Mouse (Mus musculus): ENCODE data around the gene Rassf1.

Rassf1 gene

GRCm38 (mm10) chr9:107551117-107551889 is at the start of gene Rassf1:
Gene Rassf1 (plus strand): TSS chr9:107551555.
- peak; percentile 82 to 88 for DNase-seq (ENCODE audit: inconsistent age in 2 of 2, low spot score in 1 of 2)

- DNase-seq (ENCODE audit: inconsistent age in 2 of 2, low spot score in 1 of 2), result no peak
Measured at GRCm38 (mm10) chr9:107502131-107502846, 49.1 kb upstream of the Rassf1 start.

- no peak for DNase-seq (ENCODE audit: inconsistent age in 2 of 2, low spot score in 1 of 2)
Measured at GRCm38 (mm10) chr9:107504662-107505537, 46.5 kb upstream of the Rassf1 start.

GRCm38 (mm10) chr9:107508266-107508665 is 43.1 kb upstream of the Rassf1 start:
- no peak for DNase-seq (ENCODE audit: inconsistent age in 2 of 2, low spot score in 1 of 2)

- DNase-seq (ENCODE audit: inconsistent age in 2 of 2, low spot score in 1 of 2), result no peak
Measured at GRCm38 (mm10) chr9:107510384-107511100, 40.8 kb upstream of the Rassf1 start.

- DNase-seq (ENCODE audit: inconsistent age in 2 of 2, low spot score in 1 of 2), result peak; percentile 31 to 43
Measured at GRCm38 (mm10) chr9:107511436-107511835, 39.9 kb upstream of the Rassf1 start.

GRCm38 (mm10) chr9:107512326-107512725 is 39.0 kb upstream of the Rassf1 start:
- no peak for DNase-seq (ENCODE audit: inconsistent age in 2 of 2, low spot score in 1 of 2)

GRCm38 (mm10) chr9:107514303-107514955 is 36.9 kb upstream of the Rassf1 start:
- peak; percentile 79 to 94 for DNase-seq (ENCODE audit: inconsistent age in 2 of 2, low spot score in 1 of 2)

- no peak for DNase-seq (ENCODE audit: inconsistent age in 2 of 2, low spot score in 1 of 2)
Measured at GRCm38 (mm10) chr9:107520331-107520730, 31.0 kb upstream of the Rassf1 start.

- no peak for DNase-seq (ENCODE audit: inconsistent age in 2 of 2, low spot score in 1 of 2)
Measured at GRCm38 (mm10) chr9:107521190-107521589, 30.2 kb upstream of the Rassf1 start.

- peak; percentile 48 to 80 for DNase-seq (ENCODE audit: inconsistent age in 2 of 2, low spot score in 1 of 2)
Measured at GRCm38 (mm10) chr9:107521711-107522399, 29.5 kb upstream of the Rassf1 start.

- no peak for DNase-seq (ENCODE audit: inconsistent age in 2 of 2, low spot score in 1 of 2)
Measured at GRCm38 (mm10) chr9:107522400-107522711, 29.0 kb upstream of the Rassf1 start.

- DNase-seq (ENCODE audit: inconsistent age in 2 of 2, low spot score in 1 of 2), result peak; percentile 81 to 91
Measured at GRCm38 (mm10) chr9:107526198-107527026, 24.9 kb upstream of the Rassf1 start.

GRCm38 (mm10) chr9:107533791-107534407 is 17.5 kb upstream of the Rassf1 start, which contains the start of gene Tmem115:
Gene Tmem115 (plus strand): TSS chr9:107533945.
- DNase-seq (ENCODE audit: inconsistent age in 2 of 2, low spot score in 1 of 2), result peak; percentile 96 to 97

GRCm38 (mm10) chr9:107534408-107535202 is 16.8 kb upstream of the Rassf1 start:
- DNase-seq (ENCODE audit: inconsistent age in 2 of 2, low spot score in 1 of 2), result peak; percentile 56 to 73

GRCm38 (mm10) chr9:107538231-107538630 is 13.1 kb upstream of the Rassf1 start:
- no peak for DNase-seq (ENCODE audit: inconsistent age in 2 of 2, low spot score in 1 of 2)

- DNase-seq (ENCODE audit: inconsistent age in 2 of 2, low spot score in 1 of 2), result no peak
Measured at GRCm38 (mm10) chr9:107538711-107539110, 12.6 kb upstream of the Rassf1 start.
